Mouse (Mus musculus) adipocyte (in vitro differentiated cells): ENCODE measurements around the gene Pmepa1.

ENCODE experiments used
- DNase-seq: peaks from one replicate; pipeline ENCODE4 v3.0.0-alpha.2; 2016; ENCODE audit warnings: low spot score

The Pmepa1 gene

DNA sequence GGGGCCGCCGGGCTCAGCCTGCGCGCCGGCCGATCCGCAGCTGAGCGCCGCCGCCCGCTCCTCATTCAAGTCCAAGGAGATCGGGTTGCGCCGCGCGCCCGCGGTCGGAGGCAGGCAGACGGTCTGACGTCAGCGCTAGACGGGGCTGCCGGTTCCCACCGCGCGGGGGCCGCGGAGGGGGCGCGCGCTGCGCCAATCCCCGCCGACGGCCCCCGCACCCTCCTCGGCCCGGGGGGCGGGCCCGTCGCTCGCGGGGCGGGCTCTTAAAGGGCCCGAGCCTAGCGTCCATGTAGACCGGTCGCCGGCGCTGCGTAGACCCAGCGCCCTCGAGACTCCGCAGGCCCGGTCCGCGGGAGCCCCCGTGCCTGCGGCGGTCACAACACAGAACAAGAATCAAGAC is at the start of gene Pmepa1:
Gene Pmepa1 (minus strand): TSS at position 125 of the 400 bp plus-strand sequence.
- peak; percentile 66 for DNase-seq

DNA sequence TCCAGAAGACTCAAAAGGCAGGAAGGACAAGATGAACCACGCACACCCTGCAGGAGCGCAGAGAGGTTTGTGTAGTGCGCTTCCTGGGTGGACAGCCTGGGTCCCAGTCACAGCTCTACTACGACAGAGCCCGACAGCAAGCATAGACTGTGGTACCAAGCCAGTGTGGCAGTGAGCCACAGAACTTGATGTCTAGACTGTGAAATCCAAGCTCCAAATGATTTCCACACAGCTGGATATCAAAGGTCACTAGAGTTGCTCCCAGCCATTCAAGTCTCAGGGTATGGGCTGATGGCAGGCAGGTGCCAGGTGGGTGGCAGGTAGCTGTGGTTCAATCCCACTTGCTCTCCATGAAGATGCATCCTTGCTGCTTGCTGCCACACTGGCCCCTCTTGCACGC is 45.4 kb upstream of the Pmepa1 start:
- peak; percentile 54 for DNase-seq

DNA sequence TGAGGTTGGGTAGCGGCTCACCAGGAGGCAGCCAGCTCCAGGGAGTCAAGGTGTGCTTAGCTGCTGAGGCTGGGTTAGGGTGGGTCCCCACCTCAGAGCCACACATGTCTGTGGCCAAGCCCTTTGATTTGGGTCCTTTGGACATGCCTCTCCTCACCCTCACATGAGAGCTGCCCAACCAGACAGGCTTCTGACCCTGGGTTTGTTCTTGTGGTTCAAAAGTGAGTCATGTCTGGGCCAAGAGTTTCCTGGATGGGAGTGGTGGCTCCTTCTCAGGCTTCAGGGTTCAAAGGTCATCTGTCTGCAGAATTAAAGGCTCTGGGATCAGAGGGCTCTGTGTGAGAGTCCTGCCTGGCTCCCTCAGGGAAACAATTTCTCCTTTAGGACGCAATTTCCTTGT is 44.9 kb upstream of the Pmepa1 start:
- no peak for DNase-seq

DNA sequence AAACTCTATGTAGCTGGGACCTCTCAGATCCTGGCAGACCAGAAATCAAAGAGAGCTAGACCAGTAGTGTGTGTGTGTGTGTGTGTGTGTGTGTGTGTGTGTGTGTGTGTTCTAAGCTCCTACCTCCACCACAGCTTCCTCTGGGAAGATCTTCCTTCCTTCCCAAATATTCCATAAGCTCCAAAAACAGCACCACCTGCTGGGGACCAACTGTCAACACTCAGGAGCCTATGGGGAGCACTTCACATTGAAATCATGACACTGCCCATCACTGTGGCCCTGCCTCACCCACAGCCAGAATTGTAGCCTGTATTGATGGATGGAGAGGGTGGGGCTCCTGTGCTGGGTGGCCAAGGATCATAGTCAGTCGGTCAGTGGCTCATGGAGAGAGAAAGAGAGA is 38.0 kb upstream of the Pmepa1 start:
- no peak for DNase-seq

DNA sequence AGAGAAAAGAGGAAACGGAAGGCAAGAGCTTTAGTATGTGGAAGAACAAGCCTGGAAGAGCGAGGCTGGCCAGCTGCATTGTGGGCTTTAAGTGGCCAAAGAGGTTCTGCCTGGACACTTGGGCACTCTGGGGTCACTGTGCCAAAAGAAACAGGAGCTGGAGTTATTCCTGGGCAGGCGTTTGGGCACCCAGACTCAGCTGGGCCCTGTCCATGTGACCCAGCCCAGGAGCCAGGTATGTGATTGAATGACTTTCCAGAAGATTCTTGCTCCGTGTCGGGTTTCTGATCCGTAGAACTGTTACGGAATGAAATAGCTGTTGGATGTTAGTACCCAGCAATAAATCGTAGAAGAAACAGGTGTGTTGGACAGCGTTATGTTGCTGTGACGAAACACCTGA is 32.2 kb upstream of the Pmepa1 start:
- no peak for DNase-seq

DNA sequence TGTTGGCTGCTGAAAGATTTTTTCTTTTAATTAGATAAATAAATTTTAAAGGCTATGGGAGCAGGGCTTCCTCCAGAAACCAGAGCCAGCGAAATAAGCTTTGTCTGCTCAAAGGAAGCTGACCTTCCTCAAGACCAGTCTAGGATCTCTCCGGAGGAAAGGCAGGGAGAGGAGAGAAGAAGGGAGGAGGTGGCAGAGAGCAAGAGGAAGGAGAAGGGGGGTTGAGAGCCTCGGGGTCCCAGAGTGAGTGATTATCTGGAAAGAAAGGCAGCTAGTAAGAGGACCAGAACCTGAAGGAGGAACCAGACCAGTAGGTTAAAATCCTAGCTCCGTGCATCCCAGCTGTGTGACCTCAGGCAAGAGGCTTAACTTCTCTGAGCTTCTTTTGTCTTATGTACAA is 31.7 kb upstream of the Pmepa1 start:
- no peak for DNase-seq

DNA sequence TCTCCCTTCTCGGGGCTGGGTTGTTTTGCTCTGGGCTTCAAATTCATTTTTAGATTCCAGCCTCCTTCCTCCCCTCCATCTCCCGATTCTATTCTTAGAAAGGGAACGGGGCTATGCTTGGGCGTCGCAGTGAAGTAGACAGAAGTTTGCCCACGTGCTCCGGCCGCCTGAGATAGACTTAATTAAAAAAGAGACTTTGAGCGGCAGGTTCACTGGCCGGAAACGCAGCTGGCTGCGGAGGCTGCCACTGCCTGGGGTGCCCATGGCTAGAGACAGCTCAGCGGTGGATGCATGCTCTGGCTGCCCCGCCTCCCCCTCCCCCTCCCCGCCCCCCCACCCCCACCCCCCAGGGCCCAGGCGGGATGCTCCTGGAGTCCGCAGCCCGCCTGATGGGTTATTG is 31.2 kb upstream of the Pmepa1 start:
- no peak for DNase-seq

DNA sequence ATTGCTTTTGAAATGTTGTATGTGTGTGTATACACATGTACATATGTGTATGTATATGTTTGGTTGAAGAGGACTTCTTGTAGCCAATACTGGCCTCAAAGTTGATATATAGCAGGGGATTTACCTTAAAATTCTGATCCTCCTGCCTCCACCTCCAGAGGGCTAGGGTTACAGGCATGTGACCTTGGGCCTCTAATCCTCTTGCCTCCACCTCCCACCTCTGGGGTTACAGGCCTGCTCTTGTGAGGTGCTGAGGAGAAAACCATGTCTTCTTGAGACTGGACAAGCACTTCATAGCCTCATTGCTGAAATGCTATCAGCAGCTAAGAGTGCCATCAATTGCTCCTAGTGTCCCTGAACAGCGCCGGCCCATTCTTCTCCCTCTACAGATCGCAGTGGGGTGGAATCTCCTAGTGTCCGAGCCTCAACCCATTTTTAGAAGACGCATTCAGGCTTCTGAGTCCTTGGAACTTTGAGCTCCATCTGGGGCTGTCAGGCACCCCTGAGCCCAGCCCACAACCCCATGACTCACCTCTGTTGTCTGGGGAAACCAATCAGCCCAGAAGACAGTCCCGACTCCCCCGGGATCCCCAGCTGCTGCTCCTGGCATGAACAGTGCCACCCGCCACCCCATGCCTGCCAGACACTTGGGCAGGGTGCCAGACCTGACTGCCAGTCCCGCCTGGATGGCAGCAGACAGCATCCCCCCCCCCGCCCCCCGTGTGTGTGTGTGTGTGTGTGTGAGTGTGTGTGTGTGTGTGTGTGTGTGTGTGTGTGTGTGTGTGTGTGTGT is 30.6 kb upstream of the Pmepa1 start:
- peak; percentile 43 for DNase-seq

DNA sequence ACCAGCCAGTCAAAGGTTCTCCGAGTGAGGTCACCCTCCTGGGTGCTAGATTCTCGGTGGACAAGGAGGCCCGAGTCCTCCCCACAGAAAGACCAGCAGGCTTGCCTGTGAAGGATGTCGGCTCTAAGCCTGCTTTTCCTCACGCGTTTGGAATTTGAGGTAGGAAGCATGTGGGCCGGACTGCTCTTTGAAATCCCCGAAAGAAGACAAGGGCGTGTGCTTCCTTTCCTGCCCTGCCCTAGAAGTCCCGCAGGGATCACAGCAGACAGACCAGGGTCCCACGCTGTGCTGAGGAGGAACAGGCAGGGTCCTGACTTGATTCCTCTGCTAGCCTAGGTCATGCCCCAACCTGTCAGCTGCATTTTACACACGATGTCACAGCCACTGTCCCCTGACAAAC is 28.7 kb upstream of the Pmepa1 start:
- no peak for DNase-seq

DNA sequence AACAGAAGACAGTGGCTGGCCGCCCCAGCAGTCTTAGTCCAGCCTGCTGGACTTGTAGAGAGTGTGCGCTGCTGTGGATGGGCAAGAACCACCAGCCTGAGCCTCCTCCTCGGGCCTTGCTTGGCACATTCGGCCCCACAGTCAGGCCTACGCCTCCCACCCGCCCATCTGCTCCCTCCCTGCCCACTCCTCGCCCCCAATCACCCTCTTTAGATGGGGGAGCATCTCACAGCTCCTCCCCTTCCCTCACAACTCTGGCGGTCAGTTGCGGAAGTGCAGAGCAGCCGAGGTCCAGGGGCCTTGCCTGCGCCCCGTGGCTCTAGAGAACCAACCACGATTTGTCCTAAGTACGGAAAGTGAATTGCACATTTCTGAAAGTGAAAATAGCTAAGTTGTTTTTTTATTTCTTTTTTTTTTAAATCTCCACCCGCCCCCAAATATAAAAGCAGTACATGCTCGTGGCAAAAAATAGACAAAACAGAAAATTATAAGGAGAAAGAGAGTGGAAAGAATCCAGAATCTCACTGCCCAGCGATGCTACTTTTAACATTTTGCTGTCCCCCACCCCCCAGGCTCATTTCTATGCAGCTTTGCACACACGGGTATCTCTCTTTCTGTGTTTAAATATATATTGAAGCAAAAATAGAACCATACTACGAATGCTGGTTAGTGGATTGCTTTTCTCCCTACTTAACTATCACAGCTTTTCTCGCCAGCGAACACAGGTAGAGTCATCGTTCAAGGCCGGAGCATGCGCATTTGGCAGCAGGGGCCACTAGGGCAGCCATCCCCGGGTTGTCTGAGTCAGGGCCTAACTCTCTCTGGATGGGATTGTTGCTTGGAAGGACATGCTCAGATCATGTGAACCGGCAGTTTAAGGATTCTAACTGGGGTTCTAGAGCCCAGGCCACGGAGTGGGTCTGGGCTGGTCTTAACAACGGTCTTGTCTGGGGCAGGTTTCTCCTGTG is 24.6 kb upstream of the Pmepa1 start:
- no peak for DNase-seq

DNA sequence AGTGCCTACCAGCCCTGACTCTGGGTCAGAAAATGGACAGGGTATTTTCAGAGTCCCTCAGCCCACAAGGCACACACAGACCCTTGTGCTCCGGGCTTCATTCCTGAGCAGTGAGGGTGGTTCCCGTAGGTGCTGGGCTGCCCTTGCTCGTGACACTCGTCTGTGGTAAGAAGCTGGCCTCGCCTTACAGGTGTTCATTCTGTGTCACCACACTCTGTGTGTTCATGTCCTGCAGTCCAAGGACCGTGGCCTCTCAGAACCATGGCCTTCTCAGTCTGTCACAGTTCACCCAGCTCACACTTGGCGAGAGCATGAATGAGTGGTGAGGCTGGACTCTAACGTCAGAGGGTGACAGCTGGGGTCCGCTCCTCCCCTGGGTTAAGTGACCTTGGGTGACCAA is 20.1 kb upstream of the Pmepa1 start:
- DNase-seq: no peak

DNA sequence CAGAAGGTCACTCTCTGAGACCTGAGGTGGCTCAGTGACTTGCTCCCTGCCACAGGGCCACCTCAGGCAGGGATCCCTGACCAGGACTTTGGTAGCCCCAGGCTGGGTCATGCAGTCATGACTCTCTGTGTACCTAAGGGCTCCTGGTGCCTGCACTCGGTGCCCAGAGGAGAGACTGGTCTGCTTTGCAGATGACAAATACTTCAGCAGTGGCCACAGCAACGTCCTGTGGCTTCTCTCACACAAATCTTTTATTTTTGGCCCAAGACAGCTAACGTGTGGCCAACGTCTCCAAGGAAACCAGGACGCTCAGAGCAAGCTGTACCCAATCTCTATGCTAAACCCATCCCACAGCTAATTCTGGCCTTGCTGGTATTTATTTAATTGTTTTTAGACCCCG is 16.7 kb upstream of the Pmepa1 start:
- DNase-seq: no peak

DNA sequence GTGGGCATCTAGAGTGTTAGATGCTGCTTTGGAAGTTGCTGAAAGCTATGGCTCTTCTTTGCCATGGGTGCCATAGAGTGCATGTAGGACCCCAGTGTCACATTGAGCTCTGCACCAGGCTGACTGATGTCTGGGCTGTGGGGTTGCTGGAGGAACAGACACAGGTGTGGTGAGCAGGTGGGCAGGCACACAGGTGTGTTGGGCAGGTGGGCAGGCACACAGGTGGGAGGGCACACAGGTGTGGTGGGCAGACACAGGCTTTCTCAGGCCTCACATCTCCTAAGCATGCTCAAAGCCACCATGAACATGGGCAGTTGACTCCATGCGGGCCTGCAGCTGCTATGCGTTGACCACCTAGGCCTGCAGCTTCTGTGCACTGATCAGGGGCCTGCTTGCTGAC is 16.2 kb upstream of the Pmepa1 start:
- DNase-seq: no peak

DNA sequence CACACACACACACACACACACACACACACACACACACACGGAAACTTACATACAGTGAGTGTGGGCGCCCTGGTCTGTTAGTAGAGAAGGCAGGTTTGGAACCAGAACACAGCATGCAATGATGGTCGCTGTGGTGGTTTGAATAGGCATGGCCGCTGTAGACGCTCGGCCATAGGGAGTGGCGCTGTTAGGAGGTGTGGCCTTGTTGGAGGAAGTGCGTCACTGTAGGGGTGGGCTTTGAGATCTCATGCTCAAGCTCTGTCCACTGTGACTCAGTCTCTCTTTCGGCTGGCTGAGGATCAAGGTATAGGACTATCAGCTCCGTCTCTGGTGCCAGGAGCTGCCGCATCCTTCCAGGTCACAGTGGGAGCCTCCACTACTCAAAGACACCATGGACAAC is 14.6 kb upstream of the Pmepa1 start:
- DNase-seq: no peak

DNA sequence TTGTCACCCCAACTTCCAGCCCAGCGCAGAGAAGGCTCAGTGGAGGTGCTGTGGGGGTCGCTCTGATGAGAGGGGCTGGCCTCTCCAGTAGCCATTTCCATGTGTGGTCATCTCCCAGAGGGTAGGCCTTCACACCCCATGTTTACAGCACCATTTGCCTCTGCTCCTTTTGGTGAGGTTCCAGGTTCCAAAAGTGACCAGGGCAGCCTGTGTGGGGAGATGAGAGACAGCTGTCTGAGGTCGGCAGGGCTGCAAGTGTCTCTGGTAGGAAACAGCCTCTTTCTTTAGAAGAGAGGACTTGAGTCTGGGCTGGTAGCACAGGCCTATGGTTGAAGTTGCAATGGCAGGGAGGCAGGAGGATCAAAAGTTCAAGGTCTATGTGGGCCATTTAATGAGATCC is 13.6 kb upstream of the Pmepa1 start:
- DNase-seq: peak; percentile 56

DNA sequence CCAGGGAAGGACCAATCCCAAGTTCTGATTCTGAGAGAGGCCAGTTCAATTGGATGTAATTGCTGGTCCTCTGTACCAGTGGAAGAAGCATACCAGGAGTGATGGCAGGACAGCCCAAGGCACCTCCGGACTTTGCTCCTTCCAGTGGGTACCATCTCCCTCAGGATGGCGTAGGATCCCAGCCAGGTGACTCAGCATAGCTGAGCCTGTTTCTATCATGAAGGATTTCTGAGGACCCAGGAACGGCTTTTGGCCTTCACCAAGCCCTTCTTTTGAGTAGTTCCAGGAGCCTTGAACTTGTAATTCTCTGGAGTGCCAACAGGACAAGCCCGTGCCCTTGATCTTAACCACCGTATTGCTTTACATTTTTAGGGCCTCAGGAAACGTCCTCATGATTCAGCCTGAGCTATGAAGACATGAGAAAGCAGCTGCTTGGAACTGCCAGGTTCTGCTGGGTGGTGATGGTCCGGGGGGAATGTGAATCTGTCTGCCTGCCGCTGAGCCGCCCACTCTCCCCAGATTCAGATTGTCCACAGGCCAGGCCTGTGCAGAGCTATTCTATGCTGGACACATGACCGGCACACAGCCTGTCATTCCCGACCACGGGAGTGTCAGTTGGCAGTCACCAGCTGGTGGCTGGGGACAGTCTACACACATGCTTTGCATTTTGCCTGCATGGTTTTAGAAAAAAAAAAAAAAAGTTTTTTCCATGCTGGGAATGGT is 9.6 kb upstream of the Pmepa1 start:
- DNase-seq: no peak

DNA sequence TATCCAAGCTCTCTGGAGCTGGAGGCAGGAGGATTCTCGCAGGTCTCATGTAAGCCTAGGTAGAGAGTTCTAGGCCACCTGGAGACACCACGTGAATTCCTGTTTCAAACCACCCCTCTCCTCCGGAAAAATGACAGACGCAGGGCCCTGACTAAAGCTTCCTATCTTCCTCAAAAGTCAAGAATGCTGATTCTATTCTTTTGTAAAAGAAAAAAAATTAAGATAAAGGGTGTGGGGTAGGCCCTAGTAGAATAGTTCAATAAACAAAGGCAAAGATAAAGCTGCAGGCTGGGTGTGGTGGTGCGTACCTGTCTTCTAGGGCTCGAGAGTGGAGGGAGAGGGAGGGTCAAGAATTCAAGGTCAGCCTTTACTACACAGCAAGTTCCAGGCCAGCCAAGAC is 8.4 kb upstream of the Pmepa1 start:
- no peak for DNase-seq

DNA sequence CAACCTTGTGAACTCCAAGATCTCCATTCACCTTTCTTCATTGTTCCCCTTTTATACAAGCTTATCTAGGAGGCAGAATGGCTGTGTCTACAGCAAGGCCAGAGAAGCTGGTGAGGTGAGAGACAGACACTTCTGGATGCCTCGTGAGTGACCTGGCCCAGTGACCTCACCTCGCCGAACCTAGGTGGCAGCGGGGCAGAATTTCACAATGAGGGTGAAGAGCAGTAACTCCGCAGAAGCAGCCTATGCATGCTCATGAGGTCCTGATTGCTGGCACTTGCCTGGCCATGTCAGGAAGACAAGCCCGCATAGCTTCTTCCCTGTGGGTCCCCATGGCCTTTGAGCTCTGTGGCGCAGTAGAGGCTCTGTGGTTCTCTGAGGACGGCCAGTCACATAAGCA is 5.9 kb upstream of the Pmepa1 start:
- DNase-seq: no peak

DNA sequence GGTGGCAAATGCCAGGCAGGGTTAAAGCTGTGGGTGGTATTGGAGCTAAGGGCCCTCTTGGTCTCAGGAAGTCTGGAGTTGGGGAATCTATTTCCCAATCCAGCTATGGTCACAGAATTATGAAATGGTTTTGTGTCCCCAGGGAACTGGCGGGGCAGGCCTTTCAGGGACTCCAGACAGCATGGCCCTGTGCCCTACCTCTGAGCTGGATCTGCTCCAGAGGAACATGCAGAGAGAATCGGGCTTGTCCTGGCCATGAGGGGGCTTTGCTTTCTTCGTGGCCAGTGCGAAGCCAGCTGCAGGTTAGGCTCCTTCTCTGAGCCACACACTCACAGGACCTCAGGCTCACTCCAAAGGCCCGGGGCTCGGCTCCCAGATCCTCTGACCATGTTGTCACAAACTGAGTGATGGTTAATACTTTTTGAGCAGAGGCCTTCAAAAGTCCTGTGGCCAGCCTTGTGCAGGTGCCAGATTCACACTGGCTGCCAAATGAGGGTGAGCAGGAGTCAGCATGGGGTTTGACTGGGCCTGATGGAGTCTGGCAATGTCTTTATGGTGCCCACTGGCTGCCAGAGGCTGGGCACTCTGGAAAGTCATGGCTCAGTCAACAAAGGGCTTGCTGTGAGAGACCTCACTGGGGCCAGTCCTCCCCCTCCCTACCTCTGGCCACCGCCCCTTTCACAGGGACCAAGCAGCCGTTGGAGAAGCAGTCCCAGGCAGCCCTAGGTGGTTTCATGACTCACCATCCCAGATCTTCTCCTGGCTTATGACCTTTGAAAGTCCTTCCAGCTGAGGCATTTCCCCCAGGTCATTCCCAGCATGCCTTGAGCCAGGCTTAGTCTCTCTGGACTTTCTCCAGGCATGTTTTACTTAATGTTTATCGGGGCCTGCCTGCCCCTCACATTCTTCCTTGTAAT is 4.9 kb upstream of the Pmepa1 start:
- peak; percentile 91 for DNase-seq

DNA sequence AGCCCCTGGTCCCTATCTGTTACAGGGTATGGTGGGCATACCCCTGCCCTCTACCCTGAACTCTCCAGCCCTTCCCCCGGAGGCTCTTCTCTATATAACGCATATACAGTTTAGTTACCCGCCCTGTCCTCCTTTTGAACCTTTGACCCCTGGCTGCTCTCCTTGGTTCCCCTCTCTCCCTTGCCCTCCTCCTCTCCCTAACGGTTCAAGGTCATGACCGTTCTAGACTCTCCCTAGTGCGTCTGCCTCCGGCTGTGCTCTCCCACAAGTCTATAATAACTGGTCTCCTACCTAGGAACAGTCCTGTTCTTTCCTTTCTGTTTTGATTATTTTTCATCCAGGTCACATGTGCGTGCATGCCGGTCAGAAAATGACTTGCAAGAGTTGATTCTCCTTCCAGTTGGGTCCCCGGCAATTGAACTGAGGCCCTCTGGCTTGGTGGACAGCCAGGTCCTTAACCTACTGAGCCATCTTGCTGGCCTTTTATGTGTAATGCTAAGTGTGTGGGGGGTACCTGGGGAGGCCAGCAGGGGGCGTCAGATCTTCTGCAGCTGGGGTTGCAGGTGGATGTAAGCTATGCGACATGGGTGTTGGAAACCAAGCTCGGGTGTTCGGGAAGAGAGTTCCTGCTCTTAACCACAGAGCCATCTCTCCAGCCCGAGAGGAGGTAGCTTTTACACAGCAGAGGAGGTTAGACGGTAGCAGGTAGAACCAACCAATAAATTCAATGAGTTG is 2.7 kb upstream of the Pmepa1 start:
- no peak for DNase-seq

DNA sequence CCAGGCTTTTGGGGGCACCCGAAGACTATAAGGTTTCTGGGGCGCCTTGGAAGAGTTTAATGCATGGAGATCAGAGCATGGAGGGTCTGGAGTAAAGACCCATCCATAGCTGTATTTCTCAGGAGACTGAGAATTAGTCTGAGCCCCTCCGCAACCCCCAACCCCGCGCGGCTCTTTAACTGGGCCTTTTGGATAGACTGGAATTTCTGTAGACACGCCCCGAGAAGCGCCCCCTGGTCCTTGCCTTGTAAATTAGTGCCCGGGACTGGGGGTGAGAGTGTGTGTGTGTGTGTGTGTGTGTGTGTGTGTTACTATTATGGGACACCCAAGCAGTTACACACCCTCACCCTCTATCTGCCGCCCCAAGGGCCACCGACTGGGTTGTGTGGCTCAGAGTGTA is 526 bp upstream of the Pmepa1 start:
- no peak for DNase-seq
